Mouse (Mus musculus) testis, postnatal 10 days (tissue): Measurements from ENCODE around the gene Cc2d1b.
A peak's percentile ranks its signal among the peaks of the same experiment; 100 is the strongest.

ENCODE experiments used
- DNase-seq: peaks from one replicate; pipeline ENCODE4 v3.0.0; 2021; ENCODE audit warnings: low spot score

Cc2d1b gene

GRCm38 (mm10) chr4:108619587-108620341 is at the start of gene Cc2d1b:
Gene Cc2d1b, plus strand, starts transcription at chr4:108619940.
- peak; percentile 91 for DNase-seq

DNA sequence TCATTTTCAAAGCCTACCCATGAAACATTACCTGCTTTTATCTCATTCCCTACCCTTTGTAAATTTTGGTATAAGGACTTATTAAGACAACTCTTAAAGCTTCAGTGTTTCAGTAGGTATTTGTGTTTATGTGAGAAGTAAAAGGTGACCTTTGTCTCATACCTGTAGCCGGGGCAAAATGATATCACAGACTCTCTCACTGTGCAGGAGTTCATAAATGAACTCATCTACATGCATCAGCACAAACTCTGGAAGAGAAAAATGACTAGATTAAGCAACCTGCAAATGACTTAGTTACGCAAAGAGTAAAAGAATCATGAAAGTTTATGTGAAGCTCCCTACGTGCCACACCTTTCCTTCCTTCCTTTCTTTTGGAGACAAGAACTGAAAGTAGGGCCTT is 47.1 kb upstream of the Cc2d1b start:
- no peak for DNase-seq

- peak; percentile 99 for DNase-seq
Measured at GRCm38 (mm10) chr4:108578840-108579742, 40.6 kb upstream of the Cc2d1b start, which contains the start of the genes Prpf38a and Orc1. Gene Prpf38a, minus strand, starts transcription at chr4:108579336. Gene Orc1, plus strand, starts transcription at chr4:108579423.

DNA sequence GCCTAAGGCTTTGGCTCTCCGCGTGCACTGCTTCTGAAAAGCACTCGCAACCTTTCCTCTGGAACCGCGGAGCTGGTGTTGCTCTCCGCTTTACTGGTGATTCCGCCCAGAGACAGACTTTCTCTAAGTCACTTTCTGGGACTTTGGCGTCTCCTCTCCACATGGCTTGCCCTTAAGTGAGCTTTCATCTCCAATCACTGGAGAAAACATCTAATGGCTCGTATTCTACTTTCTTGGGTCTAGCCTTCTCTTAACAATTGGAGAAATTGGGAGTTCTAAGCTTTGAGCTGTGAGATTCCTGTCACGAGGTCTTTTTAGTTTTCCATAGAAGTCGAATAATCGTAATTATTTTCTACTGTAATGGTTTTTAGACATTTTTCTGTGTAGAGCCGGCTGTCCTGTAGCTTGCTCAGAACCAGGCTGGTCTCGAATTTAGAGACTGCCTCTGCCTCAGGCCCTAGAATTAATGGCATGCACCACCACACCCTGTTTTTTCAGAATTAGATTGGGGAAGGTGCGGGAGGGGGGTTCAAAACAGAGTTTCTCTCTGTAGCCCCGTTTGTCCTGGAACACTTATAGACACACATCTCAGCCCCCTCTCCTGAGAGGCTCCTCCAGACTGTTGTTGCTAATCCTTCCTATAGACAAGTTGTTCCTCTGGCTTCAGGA is 39.9 kb upstream of the Cc2d1b start:
- no peak for DNase-seq

DNA sequence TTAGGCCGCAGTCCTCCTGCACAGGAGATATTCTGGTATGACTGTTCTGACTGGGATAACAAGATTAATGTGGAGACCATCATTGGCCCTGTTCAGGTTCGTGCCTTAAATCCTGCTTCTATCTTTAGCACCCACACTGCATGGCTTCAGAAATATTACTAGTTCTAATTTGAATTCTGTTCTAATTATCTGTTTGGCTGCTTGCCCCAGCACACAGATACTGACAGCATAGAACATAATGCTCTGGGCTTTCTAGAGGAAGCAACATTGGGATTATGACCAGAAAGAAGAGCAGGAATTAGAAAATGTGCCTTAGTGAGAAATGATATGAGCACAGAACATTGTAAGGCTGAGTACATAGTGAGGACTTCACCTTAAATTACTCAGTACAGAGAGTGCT is 26.4 kb upstream of the Cc2d1b start:
- no peak for DNase-seq

- DNase-seq = no peak
Measured at GRCm38 (mm10) chr4:108595785-108596184, 24.0 kb upstream of the Cc2d1b start.

DNA sequence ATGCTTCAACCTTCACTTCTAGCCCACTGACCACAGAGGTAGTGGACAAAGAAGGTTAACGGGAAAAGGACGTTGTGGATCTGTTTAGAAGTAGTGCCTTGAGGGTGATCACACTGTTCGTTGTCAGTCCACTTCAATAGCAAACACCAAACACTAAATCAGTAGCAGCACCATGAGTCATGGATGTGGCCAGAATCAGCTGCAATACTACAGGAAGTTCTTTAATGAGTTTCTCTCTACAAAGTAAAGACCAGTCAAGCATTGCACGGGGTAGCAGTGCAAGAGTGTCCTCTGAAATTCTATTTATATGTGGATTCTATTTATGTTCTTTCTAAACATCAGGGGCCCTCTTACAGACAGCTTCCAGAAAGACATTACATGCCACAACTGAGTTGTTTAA is 21.4 kb upstream of the Cc2d1b start:
- no peak for DNase-seq

DNA sequence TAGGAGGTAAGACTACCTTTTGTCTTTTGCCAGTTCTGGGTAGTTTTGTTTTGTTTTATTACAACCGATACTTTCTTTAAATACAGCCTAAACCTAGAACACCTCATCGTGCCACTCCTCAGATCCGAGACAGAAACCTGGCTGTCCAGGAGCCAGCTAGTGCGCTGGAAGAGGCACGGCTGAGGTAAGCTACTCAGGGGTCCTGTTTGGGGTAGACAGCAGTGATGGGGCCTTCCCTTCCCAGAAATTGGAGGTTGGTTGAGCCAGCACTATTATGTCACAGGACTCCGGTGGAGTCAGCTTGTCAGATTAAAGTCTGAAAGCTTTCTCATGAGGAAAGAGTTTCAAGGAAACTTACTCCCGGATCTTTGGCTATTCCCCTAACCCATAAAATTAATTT is 17.9 kb upstream of the Cc2d1b start:
- no peak for DNase-seq

DNA sequence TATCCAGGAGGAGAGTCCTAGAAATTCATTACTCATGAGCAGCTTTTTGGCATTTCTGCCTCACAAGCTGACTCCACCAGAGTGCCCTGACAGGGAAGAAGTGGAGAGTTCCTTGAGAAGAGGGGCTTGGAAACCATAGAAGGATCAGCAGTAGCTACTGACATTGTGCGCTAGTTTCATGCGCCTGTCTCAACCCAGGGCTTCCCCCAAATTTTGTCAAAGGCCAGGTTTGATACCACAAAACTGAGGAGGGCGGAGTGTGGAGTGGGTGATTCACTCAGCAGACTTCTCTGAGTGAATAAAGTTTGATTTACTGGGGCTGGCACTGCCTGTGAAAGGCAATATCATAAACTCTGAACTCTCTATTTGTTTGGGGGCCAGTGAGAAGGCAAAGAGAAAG is 11.1 kb upstream of the Cc2d1b start:
- no peak for DNase-seq

GRCm38 (mm10) chr4:108610935-108611334 is 8.8 kb upstream of the Cc2d1b start:
- no peak for DNase-seq

DNA sequence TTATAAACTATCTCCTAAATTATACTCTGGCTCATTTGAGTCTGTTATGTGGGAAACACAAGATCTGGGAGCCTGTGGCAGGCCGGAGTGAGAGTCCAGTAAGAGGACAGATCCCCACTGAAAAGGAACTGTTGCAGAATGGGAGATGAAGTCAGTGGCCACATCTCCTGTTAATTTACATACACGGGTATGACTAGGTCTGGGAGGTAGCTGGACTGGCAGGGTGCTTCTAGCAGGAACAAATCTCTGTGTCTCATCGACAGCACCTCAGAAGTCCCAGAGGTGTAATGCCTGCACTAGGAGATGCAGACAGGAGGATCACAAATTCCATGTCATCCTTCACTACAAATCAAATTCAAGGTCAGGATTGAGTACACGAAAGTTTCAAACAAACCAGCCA is 1.2 kb upstream of the Cc2d1b start:
- no peak for DNase-seq

DNA sequence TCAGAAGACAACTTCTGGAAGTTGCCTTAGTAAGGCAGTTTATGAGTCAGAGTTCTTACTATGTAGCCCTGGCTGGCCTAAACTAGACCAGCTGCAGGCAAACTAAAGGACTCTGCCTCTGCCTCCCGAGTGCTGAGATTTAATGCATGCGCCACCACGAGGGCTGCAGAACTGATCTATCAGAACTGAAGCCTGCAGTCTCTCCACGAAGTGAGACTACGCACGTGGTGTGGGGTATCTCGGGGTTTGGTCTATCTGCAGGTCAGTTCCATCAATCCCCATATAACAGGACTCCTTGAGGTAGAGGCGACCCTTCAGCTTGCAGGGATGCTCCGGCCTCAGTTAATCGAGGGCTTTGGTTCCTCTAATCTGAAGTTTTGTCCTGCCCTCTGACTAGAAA is 575 bp upstream of the Cc2d1b start:
- DNase-seq = no peak

- DNase-seq = no peak
Measured at GRCm38 (mm10) chr4:108620536-108620935, 796 bp downstream of the Cc2d1b start.

DNA sequence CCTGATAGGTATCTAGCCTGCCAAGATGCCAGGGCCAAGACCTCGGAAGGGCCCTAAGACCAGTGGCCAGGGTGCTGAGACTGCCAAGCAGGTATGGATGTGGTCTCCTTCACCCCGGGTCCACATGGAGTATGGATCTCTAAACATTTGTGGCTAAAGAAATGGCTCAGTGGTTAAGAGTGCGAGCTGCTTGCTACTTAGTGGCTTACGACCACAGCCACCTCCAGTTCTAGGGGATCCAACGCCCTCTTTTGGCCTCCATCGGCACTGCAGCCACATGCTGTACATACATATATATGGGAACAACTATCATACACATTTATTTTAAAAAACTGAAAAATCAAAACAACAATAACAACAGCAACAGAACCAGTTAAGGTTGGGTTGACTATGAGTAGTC is 1.8 kb downstream of the Cc2d1b start:
- DNase-seq = no peak

DNA sequence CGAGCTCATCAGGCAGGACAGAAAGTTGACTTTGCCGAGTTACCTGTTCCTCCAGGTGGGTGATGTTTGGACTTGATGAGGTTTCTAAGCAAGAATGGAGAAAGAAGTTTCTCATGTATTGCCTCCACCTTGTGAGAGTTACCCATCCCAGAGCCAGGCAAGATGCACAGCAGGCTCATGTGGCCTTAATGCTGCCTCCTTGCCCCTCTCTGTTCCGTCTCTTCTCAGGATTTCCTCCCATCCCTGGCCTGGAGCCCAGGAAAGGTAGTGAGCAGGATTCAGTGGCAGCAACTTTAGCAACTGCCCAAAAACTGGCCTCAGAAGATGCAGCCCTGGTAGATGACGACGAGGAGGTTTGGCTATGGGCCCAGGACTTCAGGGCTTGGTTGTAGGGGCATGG is 7.3 kb downstream of the Cc2d1b start:
- DNase-seq = no peak

GRCm38 (mm10) chr4:108629363-108629880 is 9.7 kb downstream of the Cc2d1b start:
- DNase-seq = no peak

DNA sequence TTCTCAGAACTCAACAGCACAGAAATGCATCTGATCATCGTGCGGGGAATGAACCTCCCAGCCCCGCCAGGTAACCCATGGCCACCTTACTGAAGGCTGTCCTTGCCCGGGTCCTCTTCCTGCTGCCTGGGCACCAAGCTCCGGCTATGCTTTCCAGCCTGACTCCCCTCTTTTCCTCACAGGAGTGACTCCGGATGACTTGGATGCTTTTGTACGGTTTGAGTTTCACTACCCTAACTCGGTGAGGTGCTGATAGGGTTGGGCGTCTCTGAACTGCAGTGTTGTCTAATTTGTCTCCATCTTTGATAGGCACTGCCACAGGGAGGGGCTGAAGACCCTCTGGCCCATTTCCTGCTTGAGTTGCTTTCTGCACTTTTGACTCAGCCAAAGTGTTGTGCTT is 10.4 kb downstream of the Cc2d1b start:
- DNase-seq = no peak

- no peak for DNase-seq
Measured at GRCm38 (mm10) chr4:108631616-108632015, 11.9 kb downstream of the Cc2d1b start.

- DNase-seq = no peak
Measured at GRCm38 (mm10) chr4:108633703-108634102, 14.0 kb downstream of the Cc2d1b start.

DNA sequence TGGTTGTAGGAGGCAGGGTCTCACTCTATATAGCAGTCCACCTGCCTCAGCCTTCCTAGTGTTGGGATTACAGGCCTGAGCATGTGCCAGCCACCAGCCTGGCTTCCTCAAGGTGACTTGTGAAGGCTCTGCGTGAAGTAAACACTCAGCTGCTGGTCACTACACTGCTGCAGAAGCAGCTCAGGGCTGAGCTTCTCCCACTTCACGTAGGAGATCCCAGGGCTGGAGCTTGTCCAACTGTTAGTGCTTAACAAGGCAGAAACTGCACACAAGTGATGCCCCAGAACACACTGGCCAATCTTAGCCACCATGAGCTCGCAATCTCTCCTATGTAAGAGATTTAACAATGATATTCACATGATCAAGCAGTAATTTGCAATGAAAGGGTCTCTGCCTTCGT is 15.0 kb downstream of the Cc2d1b start:
- DNase-seq = no peak

GRCm38 (mm10) chr4:108635101-108635500 is 15.4 kb downstream of the Cc2d1b start:
- no peak for DNase-seq

DNA sequence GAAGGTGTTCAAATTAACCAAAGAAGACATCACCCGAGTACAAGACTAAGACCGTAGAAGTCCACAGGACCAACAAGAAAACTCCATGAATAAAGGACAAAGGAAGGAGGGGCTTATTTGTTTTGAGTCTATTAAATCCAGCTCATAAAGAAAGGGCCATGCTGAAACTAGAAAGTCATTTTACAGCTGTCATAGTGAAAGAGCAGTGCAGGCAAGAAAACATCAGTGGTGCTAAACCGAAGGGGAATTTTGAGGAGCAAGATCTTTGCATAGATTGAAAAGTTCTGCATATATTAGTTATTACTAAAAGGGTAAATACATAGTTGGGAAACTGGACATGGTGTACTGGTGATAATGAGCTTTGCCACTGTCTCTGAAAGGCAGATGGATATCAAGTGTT is 18.0 kb downstream of the Cc2d1b start:
- DNase-seq = no peak
